Mouse (Mus musculus) MEL (cell line): ENCODE measurements around the gene Fgfbp3.

Source experiments
- CHD2 ChIP-seq: IDR thresholded peaks from 2 replicates; pipeline ENCODE4 v1.6.1; 2011; ENCODE audit warnings: low read length, improper control_type of control experiment
- CTCF ChIP-seq, 3 experiments: IDR thresholded peaks in 2 of 3; conservative IDR thresholded peaks in 1 of 3; 2 replicates each; pipeline ENCODE4 v1.5.1; 2011 to 2012; ENCODE audit warnings: low read length in 3 of 3, low read depth in 2 of 3, mild to moderate bottlenecking in 2 of 3, improper control_type of control experiment in 1 of 3, inconsistent platforms in 1 of 3, mixed read lengths in 1 of 3, moderate library complexity in 1 of 3; ENCODE audit not compliant: control insufficient read depth in 1 of 3, insufficient read depth in 1 of 3, poor library complexity in 1 of 3, severe bottlenecking in 1 of 3
- EP300 ChIP-seq, 2 experiments: IDR thresholded peaks; 2 replicates each; pipeline ENCODE4 v1.6.1; 2011; ENCODE audit warnings: improper control_type of control experiment in 2 of 2, low read length in 2 of 2, low read depth in 1 of 2, mild to moderate bottlenecking in 1 of 2
- MAFK ChIP-seq: IDR thresholded peaks from 2 replicates; pipeline ENCODE4 v1.6.1; 2011; ENCODE audit warnings: low read depth, mild to moderate bottlenecking, low read length, improper control_type of control experiment, borderline replicate concordance
- MEF2A ChIP-seq: IDR thresholded peaks from 2 replicates; pipeline ENCODE4 v1.6.1; 2014; ENCODE audit warnings: low read depth, mild to moderate bottlenecking, inconsistent platforms, low read length, improper control_type of control experiment; ENCODE audit not compliant: poor library complexity, insufficient replicate concordance, severe bottlenecking; ENCODE audit errors: extremely low read depth
- NELFE ChIP-seq: IDR thresholded peaks from 2 replicates; pipeline ENCODE4 v1.6.1; 2011; ENCODE audit warnings: low read depth, low read length, improper control_type of control experiment
- POLR2A ChIP-seq, 2 experiments: IDR thresholded peaks; 2 replicates each; pipeline ENCODE4 v1.6.1; 2011 to 2012; ENCODE audit warnings: low read length in 2 of 2, mild to moderate bottlenecking in 2 of 2, control low read depth in 1 of 2, improper control_type of control experiment in 1 of 2, low read depth in 1 of 2, moderate library complexity in 1 of 2; ENCODE audit not compliant: control insufficient read depth in 1 of 2, insufficient read depth in 1 of 2, poor library complexity in 1 of 2
- POLR2AphosphoS5 ChIP-seq: IDR thresholded peaks from 2 replicates; pipeline ENCODE4 v1.6.1; 2012; ENCODE audit warnings: low read depth, borderline replicate concordance, mild to moderate bottlenecking, inconsistent platforms, low read length, moderate library complexity, mixed read lengths
- SMC3 ChIP-seq: IDR thresholded peaks from 2 replicates; pipeline ENCODE4 v1.6.1; 2011; ENCODE audit warnings: low read depth, low read length, improper control_type of control experiment
- TCF12 ChIP-seq: IDR thresholded peaks from 2 replicates; pipeline ENCODE4 v1.6.1; 2014; ENCODE audit warnings: low read depth, mild to moderate bottlenecking, inconsistent platforms, low read length, improper control_type of control experiment, moderate library complexity
- USF1 ChIP-seq: IDR thresholded peaks from 2 replicates; pipeline ENCODE4 v1.6.1; 2014; ENCODE audit warnings: low read depth, mild to moderate bottlenecking, inconsistent platforms, low read length, improper control_type of control experiment, moderate library complexity
- ZC3H11A ChIP-seq: IDR thresholded peaks from 2 replicates; pipeline ENCODE4 v1.6.1; 2012; ENCODE audit warnings: low read depth, mild to moderate bottlenecking, inconsistent platforms, low read length, improper control_type of control experiment
- ZKSCAN1 ChIP-seq: IDR thresholded peaks from 2 replicates; pipeline ENCODE4 v1.6.1; 2012; ENCODE audit warnings: low read depth, mild to moderate bottlenecking, inconsistent platforms, low read length, improper control_type of control experiment, moderate library complexity

- TF ChIP-seq CHD2 (no peak), ZC3H11A (no peak), CTCF (IDR thresholded peaks at IDR 0.05 in 2 of 3, conservative IDR thresholded peaks at IDR 0.05 in 1 of 3; ENCODE audit: control insufficient read depth in 1 of 3, insufficient read depth in 1 of 3, low read depth in 2 of 3, low read length in 3 of 3, poor library complexity in 1 of 3, severe bottlenecking in 1 of 3) (no peak), TCF12 (peak; percentile 64; the same call in 1 of the 2 replicates), ZKSCAN1 (no peak), POLR2A (IDR thresholded peaks at IDR 0.05; ENCODE audit: control insufficient read depth in 1 of 2, insufficient read depth in 1 of 2, low read depth in 1 of 2, low read length in 2 of 2, poor library complexity in 1 of 2) (no peak), SMC3 (no peak), USF1 (no peak), MAFK (no peak), MEF2A (no peak), POLR2AphosphoS5 (no peak), NELFE (no peak), EP300 (IDR thresholded peaks at IDR 0.05; ENCODE audit: low read depth in 1 of 2, low read length in 2 of 2) (peak in 1 of 2 experiments; percentile 42; a peak in 3 of 4 replicates)
Measured at GRCm38 (mm10) chr19:36953637-36954206, 34.3 kb upstream of the Fgfbp3 start.
